Mouse (Mus musculus) embryonic facial prominence, embryonic 11.5 days (tissue): Measurements from ENCODE around the gene Svep1. TPM values are rescaled to one million over a fixed set of nuclear protein-coding genes. Genes with fewer than 3 reads are reported as not detected.

Source experiments
- ATAC-seq: fragments of 200-750 bp; cut with Nextera tagmentation; replicated peaks from 2 replicates; pipeline ENCODE4 v1.8.0; 2017; ENCODE audit warnings: low read depth; ENCODE audit not compliant: insufficient number of reproducible peaks, low FRiP score, low TSS enrichment
- DNase-seq: peaks from one replicate; pipeline ENCODE4 v3.0.0-alpha.2; 2015; ENCODE audit warnings: low spot score
- H3K27ac ChIP-seq: fragments of 300-500 bp; sonication (generic); replicated peaks from 2 replicates; pipeline ENCODE4 v1.5.1; 2014; ENCODE audit warnings: mild to moderate bottlenecking, low read depth, low read length, control low read depth
- H3K27me3 ChIP-seq: fragments of 300-500 bp; sonication (generic); 2 replicates; pipeline ENCODE4 v1.6.1; 2014; ENCODE audit warnings: mild to moderate bottlenecking, low read length, moderate library complexity, mixed read lengths; ENCODE audit not compliant: control insufficient read depth, insufficient read depth
- H3K36me3 ChIP-seq: fragments of 300-500 bp; sonication (generic); replicated peaks from 2 replicates; pipeline ENCODE4 v1.6.1; 2014; ENCODE audit warnings: low read depth, mild to moderate bottlenecking, low read length, moderate library complexity, mixed read lengths; ENCODE audit not compliant: control insufficient read depth, insufficient read depth
- H3K4me1 ChIP-seq: fragments of 300-500 bp; sonication (generic); 2 replicates; pipeline ENCODE4 v1.6.1; 2014; ENCODE audit warnings: low read length, mixed read lengths; ENCODE audit not compliant: control insufficient read depth, insufficient read depth
- H3K4me2 ChIP-seq: fragments of 300-500 bp; sonication (generic); 2 replicates; pipeline ENCODE4 v1.6.1; 2014; ENCODE audit warnings: low read depth, mild to moderate bottlenecking, control low read depth, low read length, moderate library complexity
- H3K4me3 ChIP-seq: fragments of 300-500 bp; sonication (generic); 2 replicates; pipeline ENCODE4 v1.5.1; 2014; ENCODE audit warnings: low read depth, low read length, control low read depth
- H3K9ac ChIP-seq: fragments of 300-500 bp; sonication (generic); replicated peaks from 2 replicates; pipeline ENCODE4 v1.6.1; 2014; ENCODE audit warnings: mild to moderate bottlenecking, control low read depth, low read length
- H3K9me3 ChIP-seq: fragments of 300-500 bp; sonication (generic); replicated peaks from 2 replicates; pipeline ENCODE4 v1.6.1; 2016; ENCODE audit warnings: mild to moderate bottlenecking, low read length, inconsistent platforms, mixed read lengths; ENCODE audit not compliant: control insufficient read depth
- WGBS: fragments of 180-500 bp; shearing (Covaris S2); extraction: QIAGEN DNeasy Blood & Tissue Kit; methylation state at CpG from one replicate; pipeline ENCODE4 v1.1.7; 2014; 5-methylcytosine and 5-hydroxymethylcytosine counted together
- polyA plus RNA-seq: library from polyadenylated mRNA; unstranded; fragments of >200 nt; fragmentation: Nextera tagmentation; extraction: Ambion mirVana; gene quantifications from 2 replicates; pipeline ENCODE4 v1.2.1, GENCODE M21; 2014

Gene Svep1
- polyA plus RNA-seq, 1 experiment from 2014 or later: 2.8 TPM

DNA sequence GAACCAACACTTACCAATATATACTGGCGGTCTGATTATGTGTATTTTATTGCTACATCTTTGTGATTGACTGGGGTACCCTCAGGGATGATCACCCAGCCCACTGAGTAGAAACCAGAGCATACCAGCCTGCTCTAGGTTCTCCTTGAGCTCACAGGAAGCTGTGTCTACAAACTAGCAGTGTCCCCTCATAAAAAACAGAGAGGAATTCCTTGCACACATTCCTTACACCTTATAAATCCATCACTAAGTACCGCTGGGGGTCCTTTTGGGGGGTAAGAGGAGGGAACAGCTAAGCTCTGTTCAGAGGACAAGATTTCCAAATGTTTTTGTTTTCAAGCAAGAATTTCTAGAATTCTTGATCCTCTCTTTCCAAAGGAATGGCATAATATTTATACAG, 36.7 kb downstream of the Svep1 start:
- H3K4me1 ChIP-seq: no peaks in the 10 kb centered on the region
- DNase-seq (no peak), ATAC-seq (no peak)
- no peak overlapping the region for H3K27ac ChIP-seq
- no peaks in the 10 kb centered on the region for H3K9me3 ChIP-seq
- no peak overlapping the region for H3K4me3 ChIP-seq
- H3K36me3 ChIP-seq: no peaks in the 10 kb centered on the region
- WGBS: 79% methylated on average over 2 of the region's 2 CpGs
- H3K9ac ChIP-seq: no peak overlapping the region
- no peaks in the 10 kb centered on the region for H3K27me3 ChIP-seq
- H3K4me2 ChIP-seq: no peak overlapping the region

GRCm38 (mm10) chr4:58168366-58168765, 38.3 kb downstream of the Svep1 start:
- H3K9ac ChIP-seq: no peak overlapping the region
- H3K4me2 ChIP-seq: no peak overlapping the region
- no peak for DNase-seq
- no peak overlapping the region for H3K27ac ChIP-seq
- no peaks in the 10 kb centered on the region for H3K9me3 ChIP-seq
- no peaks in the 10 kb centered on the region for H3K27me3 ChIP-seq
- H3K36me3 ChIP-seq: no peaks in the 10 kb centered on the region
- 89% methylated on average over 5 of the region's 5 CpGs for WGBS
- no peak for ATAC-seq
- H3K4me3 ChIP-seq: no peak overlapping the region
- H3K4me1 ChIP-seq: no peaks in the 10 kb centered on the region

DNA sequence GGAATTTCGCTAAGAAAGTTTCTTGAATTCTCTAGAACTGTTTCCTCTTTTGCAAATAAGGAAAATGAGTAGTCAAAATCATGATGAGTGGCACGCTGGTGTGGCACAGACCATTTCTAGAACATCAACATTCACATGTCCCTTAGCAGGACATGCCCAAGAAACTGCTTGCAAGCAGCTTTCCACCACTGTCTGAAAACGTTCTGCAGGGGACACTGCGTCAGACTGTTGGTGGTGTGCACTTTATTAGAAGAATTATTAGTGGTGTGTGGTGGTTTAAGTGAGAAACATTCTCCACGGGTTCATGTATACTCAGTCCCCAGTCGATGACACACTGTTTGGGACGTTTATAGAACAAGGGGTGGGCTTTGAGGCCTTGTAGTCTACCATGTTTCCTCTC, 40.9 kb downstream of the Svep1 start:
- DNase-seq (no peak), ATAC-seq (no peak)
- no peak overlapping the region for H3K4me3 ChIP-seq
- H3K27me3 ChIP-seq: no peaks in the 10 kb centered on the region
- no peak overlapping the region for H3K4me2 ChIP-seq
- H3K4me1 ChIP-seq: no peaks in the 10 kb centered on the region
- WGBS: 79% methylated on average over 7 of the region's 7 CpGs
- H3K9me3 ChIP-seq: no peaks in the 10 kb centered on the region
- H3K36me3 ChIP-seq: no peaks in the 10 kb centered on the region
- H3K27ac ChIP-seq: no peak overlapping the region
- H3K9ac ChIP-seq: no peak overlapping the region

DNA sequence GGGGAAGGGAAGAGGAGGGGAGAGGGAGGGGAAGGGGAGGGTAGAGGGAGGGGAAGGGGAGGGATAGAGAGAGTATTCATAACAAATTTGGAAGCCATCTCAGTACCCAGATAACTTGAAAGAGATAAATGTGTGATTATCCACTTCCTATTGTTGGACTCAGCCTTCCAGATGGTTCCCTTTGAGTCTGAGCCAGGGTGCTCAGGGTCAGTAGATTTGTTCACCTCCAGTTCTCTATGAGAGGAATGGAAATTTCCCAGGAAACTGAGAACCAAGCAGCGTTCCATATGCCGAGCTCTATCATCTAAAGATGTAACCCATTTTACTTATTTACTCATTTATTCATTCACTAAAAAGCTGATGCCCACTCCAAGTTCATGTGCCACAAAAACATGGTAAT, 44.8 kb downstream of the Svep1 start:
- WGBS: 88% methylated on average over 2 of the region's 2 CpGs

GRCm38 (mm10) chr4:58159564-58159963, 47.1 kb downstream of the Svep1 start:
- ATAC-seq (no peak), DNase-seq (peak; percentile 32)
- Histone ChIP-seq H3K36me3 (no peaks in the 10 kb centered on the region), H3K9ac (no peak overlapping the region), H3K4me3 (no peak overlapping the region), H3K27ac (no peak overlapping the region), H3K4me1 (no peaks in the 10 kb centered on the region), H3K27me3 (no peaks in the 10 kb centered on the region), H3K9me3 (no peaks in the 10 kb centered on the region), H3K4me2 (no peak overlapping the region)
- WGBS: 28% methylated on average over 1 of the region's 1 CpGs

More for the DNA sequence above, 44.8 kb downstream of the Svep1 start:
- Histone ChIP-seq H3K4me3 (no peak overlapping the region), H3K27ac (no peak overlapping the region), H3K4me2 (no peak overlapping the region), H3K4me1 (no peaks in the 10 kb centered on the region), H3K36me3 (no peaks in the 10 kb centered on the region), H3K9ac (no peak overlapping the region), H3K27me3 (no peaks in the 10 kb centered on the region), H3K9me3 (no peaks in the 10 kb centered on the region)
- ATAC-seq: no peak
- DNase-seq: no peak

- Histone ChIP-seq H3K4me2 (no peak overlapping the region), H3K9ac (no peak overlapping the region), H3K4me3 (no peak overlapping the region), H3K9me3 (no peaks in the 10 kb centered on the region), H3K27ac (no peak overlapping the region), H3K36me3 (no peaks in the 10 kb centered on the region), H3K27me3 (no peaks in the 10 kb centered on the region), H3K4me1 (no peaks in the 10 kb centered on the region)
- DNase-seq (no peak), ATAC-seq (no peak)
- WGBS: 70% methylated on average over 3 of the region's 3 CpGs
Measured at GRCm38 (mm10) chr4:58150301-58150700, 56.4 kb downstream of the Svep1 start.

GRCm38 (mm10) chr4:58149186-58149585, 57.5 kb downstream of the Svep1 start:
- Histone ChIP-seq H3K36me3 (no peaks in the 10 kb centered on the region), H3K4me1 (no peaks in the 10 kb centered on the region), H3K9me3 (no peaks in the 10 kb centered on the region), H3K27me3 (no peaks in the 10 kb centered on the region), H3K27ac (no peak overlapping the region), H3K9ac (no peak overlapping the region), H3K4me3 (no peak overlapping the region), H3K4me2 (no peak overlapping the region)
- WGBS: 55% methylated on average over 1 of the region's 1 CpGs
- ATAC-seq (no peak), DNase-seq (no peak)

DNA sequence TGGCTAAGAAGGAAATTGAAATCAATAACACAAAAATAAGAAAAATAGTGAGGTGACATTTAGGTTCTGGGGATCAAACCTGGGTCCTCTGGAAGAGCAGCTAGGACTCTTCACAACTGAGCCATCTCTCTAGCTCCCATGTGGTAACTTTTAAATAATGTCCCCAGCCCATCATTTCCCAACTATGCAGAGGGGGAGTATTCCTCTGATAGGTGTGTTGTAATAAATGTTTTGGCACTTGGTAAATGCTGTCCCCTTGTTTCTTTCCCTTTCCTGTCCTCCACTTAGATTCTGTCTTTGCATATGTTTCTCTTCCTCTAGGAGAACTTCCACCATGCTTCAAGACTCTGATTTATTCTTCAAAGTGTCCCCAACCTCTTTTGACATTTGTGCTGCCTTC, 58.1 kb downstream of the Svep1 start:
- H3K9ac ChIP-seq: no peak overlapping the region
- no peak overlapping the region for H3K4me2 ChIP-seq
- H3K27ac ChIP-seq: no peak overlapping the region
- H3K4me1 ChIP-seq: no peaks in the 10 kb centered on the region
- no peak overlapping the region for H3K4me3 ChIP-seq
- no peaks in the 10 kb centered on the region for H3K27me3 ChIP-seq
- DNase-seq: no peak
- no peak for ATAC-seq
- H3K36me3 ChIP-seq: no peaks in the 10 kb centered on the region
- H3K9me3 ChIP-seq: no peaks in the 10 kb centered on the region
